14 mouse cellular contexts compared by ENCODE assay signal in the genomic region with DNA sequence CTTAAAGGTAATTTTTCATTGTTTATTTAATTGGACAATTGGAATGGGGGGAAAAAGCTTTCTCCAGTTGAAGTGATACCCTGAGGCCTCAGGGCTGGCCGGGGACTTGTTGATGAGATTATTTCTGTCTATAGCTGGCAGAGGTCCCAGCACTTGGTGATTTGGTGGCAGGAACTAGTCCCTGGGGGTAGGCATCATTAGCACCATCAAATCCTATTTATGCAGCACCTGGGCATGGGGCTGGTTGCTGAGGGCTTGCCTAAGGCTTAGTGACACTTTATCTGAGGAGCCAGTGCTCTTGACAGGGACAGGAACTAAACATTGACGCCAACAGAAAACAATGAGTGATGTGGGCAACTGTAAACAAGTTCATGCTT.
DNase-seq lines count a peak whose midpoint lies in the region; ATAC-seq lines count a peak whose summit lies in the region.
"Had no signal": no experiment of that assay in that cellular context is flagged by ENCODE, and none has a peak within 500 bp of the region (broad histone marks: within the 10 kb centered on the region; RNA-seq: fewer than 3 reads in every experiment).

No protein-coding gene starts in this region.

- DNase-seq in adrenal gland, adult 8-10 months = peak; percentile 4
- no peak for DNase-seq in adrenal gland, postnatal 36 days
- DNase-seq in heart, embryonic 10.5 days (ENCODE audit: low spot score) = no peak
- DNase-seq in neural tube, embryonic 11.5 days (ENCODE audit: low spot score) = peak; percentile 41
- DNase-seq in embryo, embryonic 10.5 days (ENCODE audit: low spot score) = no peak
- DNase-seq: cerebellum, adult 11-12 months; gastrocnemius, postnatal 10 days; kidney, adult 8-10 months; liver; lung, embryonic 14.5 days; thymus, postnatal 4 days had no signal

- ATAC-seq in heart, embryonic 15.5 days (replicated peaks; ENCODE audit: insufficient number of reproducible peaks, insufficient read depth, low FRiP score, low read depth) = peak; percentile 33; the same call in 1 of the 2 replicates
- ATAC-seq in neural tube, embryonic 11.5 days (ENCODE audit: insufficient read depth, low FRiP score, low TSS enrichment) = no peak
- no peak; the same call in 1 of the 2 replicates for ATAC-seq in neural tube, embryonic 15.5 days (ENCODE audit: low FRiP score)
- ATAC-seq in neural tube, embryonic 13.5 days (ENCODE audit: low read depth) = peak; percentile 82

- H3K27ac ChIP-seq in heart, embryonic 15.5 days = peak overlapping the region; percentile 62
- no peak overlapping the region for H3K27ac ChIP-seq in heart, embryonic 10.5 days
- H3K27ac ChIP-seq in neural tube, embryonic 11.5 days (ENCODE audit: low read depth, low read length) = no peak overlapping the region
- no peak overlapping the region for H3K27ac ChIP-seq in neural tube, embryonic 15.5 days (replicated peaks)
- 0 out of 2 replicates have a peak overlapping the region, but pooled peaks have one; percentile 9 for H3K27ac ChIP-seq in neural tube, embryonic 13.5 days (replicated peaks)

- no peaks in the 10 kb centered on the region for H3K27me3 ChIP-seq in heart, embryonic 15.5 days
- no peaks in the 10 kb centered on the region for H3K27me3 ChIP-seq in heart, embryonic 10.5 days (ENCODE audit: insufficient read depth, poor library complexity, severe bottlenecking)
- no peaks in the 10 kb centered on the region for H3K27me3 ChIP-seq in neural tube, embryonic 11.5 days (ENCODE audit: control insufficient read depth, insufficient read depth, low read length)
- peaks cover 5% of the 10 kb centered on the region; the same call in 1 of the 2 replicates for H3K27me3 ChIP-seq in neural tube, embryonic 15.5 days (replicated peaks)
- peaks cover 19% of the 10 kb centered on the region; the same call in 1 of the 2 replicates for H3K27me3 ChIP-seq in neural tube, embryonic 13.5 days

- no peak overlapping the region for H3K4me3 ChIP-seq in heart, embryonic 15.5 days
- no peak overlapping the region for H3K4me3 ChIP-seq in heart, embryonic 10.5 days
- no peak overlapping the region for H3K4me3 ChIP-seq in neural tube, embryonic 11.5 days (ENCODE audit: low read depth, low read length)
- no peak overlapping the region for H3K4me3 ChIP-seq in neural tube, embryonic 15.5 days (replicated peaks)
- H3K4me3 ChIP-seq in neural tube, embryonic 13.5 days = no peak overlapping the region

- peaks cover 29% of the 10 kb centered on the region for H3K4me1 ChIP-seq in heart, embryonic 15.5 days (replicated peaks)
- peaks cover 30% of the 10 kb centered on the region for H3K4me1 ChIP-seq in heart, embryonic 10.5 days
- H3K4me1 ChIP-seq in neural tube, embryonic 11.5 days (ENCODE audit: control insufficient read depth, insufficient read depth, low read length) = no peaks in the 10 kb centered on the region
- H3K4me1 ChIP-seq in neural tube, embryonic 15.5 days = peaks cover 4% of the 10 kb centered on the region
- H3K4me1 ChIP-seq in neural tube, embryonic 13.5 days (replicated peaks) = peaks cover 22% of the 10 kb centered on the region

- WGBS in heart, embryonic 15.5 days = 29% methylated on average over 2 of the region's 2 CpGs
- WGBS in heart, embryonic 10.5 days = 53% methylated on average over 2 of the region's 2 CpGs
- 79% methylated on average over 2 of the region's 2 CpGs for WGBS in neural tube, embryonic 11.5 days
- 23% methylated on average over 2 of the region's 2 CpGs for WGBS in neural tube, embryonic 15.5 days
- 18% methylated on average over 2 of the region's 2 CpGs for WGBS in neural tube, embryonic 13.5 days

- H3K36me3 ChIP-seq in heart, embryonic 15.5 days = peaks cover 29% of the 10 kb centered on the region
- H3K36me3 ChIP-seq in heart, embryonic 10.5 days = 0 out of 2 replicates have a peak, but pooled peaks cover 6% of the 10 kb centered on the region
- peaks cover 3% of the 10 kb centered on the region; the same call in 1 of the 2 replicates for H3K36me3 ChIP-seq in neural tube, embryonic 11.5 days (ENCODE audit: control insufficient read depth, insufficient read depth, low read length)
- 0 out of 2 replicates have a peak, but pooled peaks cover 2% of the 10 kb centered on the region for H3K36me3 ChIP-seq in neural tube, embryonic 15.5 days
- peaks cover 32% of the 10 kb centered on the region for H3K36me3 ChIP-seq in neural tube, embryonic 13.5 days

- H3K9ac ChIP-seq in heart, embryonic 15.5 days = no peak overlapping the region
- no peak overlapping the region for H3K9ac ChIP-seq in neural tube, embryonic 11.5 days (ENCODE audit: low read length)
- H3K9ac ChIP-seq in neural tube, embryonic 15.5 days (replicated peaks) = no peak overlapping the region
- no peak overlapping the region for H3K9ac ChIP-seq in neural tube, embryonic 13.5 days
- H3K9ac ChIP-seq: lung, embryonic 14.5 days had no signal

- no peaks in the 10 kb centered on the region for H3K9me3 ChIP-seq in heart, embryonic 15.5 days (replicated peaks)
- no peaks in the 10 kb centered on the region for H3K9me3 ChIP-seq in heart, embryonic 10.5 days
- H3K9me3 ChIP-seq in neural tube, embryonic 11.5 days (ENCODE audit: control insufficient read depth, low read length) = no peaks in the 10 kb centered on the region
- no peaks in the 10 kb centered on the region for H3K9me3 ChIP-seq in neural tube, embryonic 15.5 days (replicated peaks)
- no peaks in the 10 kb centered on the region for H3K9me3 ChIP-seq in neural tube, embryonic 13.5 days

- no peak overlapping the region for H3K4me2 ChIP-seq in heart, embryonic 15.5 days
- no peak overlapping the region for H3K4me2 ChIP-seq in neural tube, embryonic 11.5 days (ENCODE audit: low read depth)
- no peak overlapping the region for H3K4me2 ChIP-seq in neural tube, embryonic 15.5 days
- H3K4me2 ChIP-seq in neural tube, embryonic 13.5 days = no peak overlapping the region
- H3K4me2 ChIP-seq: lung, embryonic 14.5 days had no signal

Comparison
In these comparisons a context has a peak if more than half of its experiments do, and no peak if none do; other contexts are left out.
1. DNase-seq: peak in adrenal gland, adult 8-10 months (single experiment) and neural tube, embryonic 11.5 days (single experiment); none in adrenal gland, postnatal 36 days (0 of 2), heart, embryonic 10.5 days (single experiment) and embryo, embryonic 10.5 days (single experiment).
2. ATAC-seq: peak in heart, embryonic 15.5 days (single experiment) and neural tube, embryonic 13.5 days (single experiment); none in neural tube, embryonic 11.5 days (single experiment) and neural tube, embryonic 15.5 days (single experiment).
3. H3K27ac ChIP-seq: peak in heart, embryonic 15.5 days (single experiment) and neural tube, embryonic 13.5 days (single experiment); none in heart, embryonic 10.5 days (single experiment), neural tube, embryonic 11.5 days (single experiment) and neural tube, embryonic 15.5 days (single experiment).